Mouse (Mus musculus) heart, adult 2 months (tissue): ENCODE measurements at regions not wholly inside any gene's neighbourhood (a gene's known extent, or its start where the extent isn't known, plus 50 kb on each side); places are given as distances from the start of the nearest gene placed in this dataset.

Experiments used
- CTCF ChIP-seq: fragments of 200-600 bp; IDR thresholded peaks from 2 replicates; pipeline ENCODE4 v1.8.1; 2022; ENCODE audit warnings: antibody characterized with exemption, mild to moderate bottlenecking, moderate library complexity
- POLR2A ChIP-seq: fragments of 200-500 bp; IDR thresholded peaks from 2 replicates; pipeline ENCODE4 v1.6.1; 2011; ENCODE audit warnings: mild to moderate bottlenecking, low read depth, low read length, control low read depth; ENCODE audit not compliant: insufficient read depth

DNA sequence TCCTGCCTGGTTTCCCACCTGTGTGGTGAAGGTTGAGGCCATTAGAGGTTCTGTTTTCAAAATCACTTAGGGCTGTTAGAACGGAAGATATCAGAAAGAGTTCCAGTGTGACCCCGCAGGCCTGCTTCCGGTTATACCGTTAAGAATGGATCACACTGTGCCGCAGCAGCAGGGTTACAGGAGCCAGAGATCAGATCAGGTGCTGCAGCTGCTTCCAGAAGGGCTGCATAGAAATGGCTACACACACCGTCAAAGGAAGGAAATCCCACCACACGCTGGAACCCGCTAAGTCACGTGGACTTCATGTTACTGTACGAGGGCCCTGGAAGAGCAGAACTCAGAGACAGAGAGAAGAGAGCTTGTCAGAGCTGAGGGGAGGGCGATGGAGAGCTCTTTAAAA is 282.1 kb upstream of the Cxcr4 start:
- TF ChIP-seq POLR2A (no peak), CTCF (no peak)
